ENCODE assay signal across 8 mouse cellular contexts in genomic region chr2:27425161-27425611, GRCm38 (mm10). TPM values are rescaled to one million over a fixed set of nuclear protein-coding genes. Genes with fewer than 3 reads are reported as not detected.
DNase-seq lines count a peak whose midpoint lies in the region; ATAC-seq and TF ChIP-seq lines count a peak whose summit lies in the region.

No protein-coding gene starts in this region.

- no peak for TF ChIP-seq POLR2A in CH12.LX (IDR thresholded peaks at IDR 0.05; ENCODE audit: low read depth, low read length)
- TF ChIP-seq POLR2A in MEL (IDR thresholded peaks at IDR 0.05; ENCODE audit: control insufficient read depth in 1 of 2, insufficient read depth in 1 of 2, low read depth in 1 of 2, low read length in 2 of 2, poor library complexity in 1 of 2), result no peak

- dilution Hi-C loops in CH12.LX (cut with MboI; ENCODE audit: extremely low pct_ligation_motif_present, extremely low pct_unique_long_range_greater_than_20kb, low sequenced_read_pairs), result no loop called here

- no peaks in the 10 kb centered on the region for H3K9me3 ChIP-seq in CH12.LX (replicated peaks; ENCODE audit: low read length)
- H3K9me3 ChIP-seq in MEL (replicated peaks; ENCODE audit: insufficient read depth, low read length), result no peaks in the 10 kb centered on the region
- H3K9me3 ChIP-seq in forebrain, postnatal 0 days (ENCODE audit: low read length), result no peaks in the 10 kb centered on the region
- H3K9me3 ChIP-seq in kidney, postnatal 0 days (replicated peaks; ENCODE audit: low read length), result no peaks in the 10 kb centered on the region

- peak overlapping the region; percentile 89 for H3K4me2 ChIP-seq in CH12.LX (ENCODE audit: insufficient read depth, low read depth, poor library complexity, severe bottlenecking)
- peak overlapping the region; percentile 98 for H3K4me2 ChIP-seq in forebrain, postnatal 0 days (ENCODE audit: low read depth)
- H3K4me2 ChIP-seq in kidney, postnatal 0 days (ENCODE audit: low read length), result peak overlapping the region; percentile 87

- TF ChIP-seq RAD21 in CH12.LX (IDR thresholded peaks at IDR 0.05; ENCODE audit: low read depth, low read length) (no peak), MEL (IDR thresholded peaks at IDR 0.05; ENCODE audit: low read depth, low read length) (no peak)

- peak overlapping the region; percentile 10; the same call in 1 of the 2 replicates for H3K27ac ChIP-seq in CH12.LX (ENCODE audit: insufficient read depth, low read depth)
- H3K27ac ChIP-seq in MEL (ENCODE audit: control insufficient read depth, low read depth, low read length), result no peak overlapping the region
- H3K27ac ChIP-seq in forebrain, postnatal 0 days (ENCODE audit: low read depth, low read length), result no peak overlapping the region
- H3K27ac ChIP-seq in kidney, postnatal 0 days, result peak overlapping the region; percentile 82

- H3K36me3 ChIP-seq in CH12.LX (replicated peaks in 1 of 2; ENCODE audit: control insufficient read depth in 1 of 2, insufficient read depth in 1 of 2, low read length in 1 of 2), result peaks cover 2 to 33% of the 10 kb centered on the region in 2 experiments
- H3K36me3 ChIP-seq in MEL (ENCODE audit: control insufficient read depth in 1 of 2, insufficient read depth in 2 of 2, low read length in 2 of 2), result peaks cover 0 to 11% of the 10 kb centered on the region in 2 experiments; a peak in 1 of 4 replicates
- no peaks in the 10 kb centered on the region for H3K36me3 ChIP-seq in forebrain, postnatal 0 days (ENCODE audit: insufficient read depth)
- H3K36me3 ChIP-seq in kidney, postnatal 0 days (ENCODE audit: insufficient read depth, low read length), result no peaks in the 10 kb centered on the region

- 1% methylated on average over 20 of the region's 20 CpGs for WGBS in forebrain, postnatal 0 days
- WGBS in kidney, postnatal 0 days, result under 1% methylated on average over 20 of the region's 20 CpGs

- H3K9ac ChIP-seq in CH12.LX (ENCODE audit: insufficient read depth, low read depth) (peak overlapping the region; percentile 92), MEL (ENCODE audit: control insufficient read depth, low read depth, low read length, poor library complexity, severe bottlenecking) (peak overlapping the region; percentile 87)
- H3K9ac ChIP-seq in forebrain, postnatal 0 days, result peak overlapping the region; percentile 77
- H3K9ac ChIP-seq in kidney, postnatal 0 days (ENCODE audit: low read depth, low read length), result peak overlapping the region; percentile 80; the same call in 1 of the 2 replicates

- TF ChIP-seq CTCF in CH12.LX (conservative IDR thresholded peaks at IDR 0.05 in 1 of 2, IDR thresholded peaks at IDR 0.05 in 1 of 2; ENCODE audit: low read depth in 2 of 2, low read length in 2 of 2), result no peak
- TF ChIP-seq CTCF in MEL (IDR thresholded peaks at IDR 0.05 in 2 of 3, conservative IDR thresholded peaks at IDR 0.05 in 1 of 3; ENCODE audit: control insufficient read depth in 1 of 3, insufficient read depth in 1 of 3, low read depth in 2 of 3, low read length in 3 of 3, poor library complexity in 1 of 3, severe bottlenecking in 1 of 3), result no peak
- no peak for TF ChIP-seq CTCF in forebrain, postnatal 0 days (IDR thresholded peaks at IDR 0.05; ENCODE audit: low read depth)
- no peak for TF ChIP-seq CTCF in kidney, postnatal 0 days (IDR thresholded peaks at IDR 0.05; ENCODE audit: low read depth)

- no peaks in the 10 kb centered on the region for H3K27me3 ChIP-seq in CH12.LX (replicated peaks)
- no peaks in the 10 kb centered on the region for H3K27me3 ChIP-seq in MEL (ENCODE audit: control insufficient read depth in 1 of 2, insufficient read depth in 2 of 2, low read length in 2 of 2)
- no peaks in the 10 kb centered on the region for H3K27me3 ChIP-seq in forebrain, postnatal 0 days (ENCODE audit: insufficient read depth, low read length)
- H3K27me3 ChIP-seq in kidney, postnatal 0 days (ENCODE audit: insufficient read depth, low read length), result no peaks in the 10 kb centered on the region

- H3K4me3 ChIP-seq in CH12.LX (replicated peaks in 1 of 3; ENCODE audit: low read depth in 2 of 3, low read length in 2 of 3, poor library complexity in 1 of 3) (peak overlapping the region; percentile 85 to 98 (median 91)), MEL (ENCODE audit: control insufficient read depth in 1 of 2, insufficient read depth in 1 of 2, low read depth in 2 of 2, low read length in 2 of 2) (peak overlapping the region; percentile 67 to 88)
- H3K4me3 ChIP-seq in forebrain, postnatal 0 days (ENCODE audit: low read depth, low read length), result peak overlapping the region; percentile 86
- H3K4me3 ChIP-seq in kidney, postnatal 0 days (replicated peaks; ENCODE audit: low read depth, low read length), result peak overlapping the region; percentile 77

- no peak for TF ChIP-seq EP300 in CH12.LX (IDR thresholded peaks at IDR 0.05; ENCODE audit: low read length)
- TF ChIP-seq EP300 in MEL (IDR thresholded peaks at IDR 0.05; ENCODE audit: low read depth in 1 of 2, low read length in 2 of 2), result no peak

- no peak for ATAC-seq in forebrain, postnatal 0 days
- ATAC-seq in kidney, postnatal 0 days (replicated peaks; ENCODE audit: low FRiP score, low read depth), result no peak

- H3K4me1 ChIP-seq in CH12.LX (ENCODE audit: control insufficient read depth in 1 of 2, insufficient read depth in 2 of 2) (peaks cover 24 to 49% of the 10 kb centered on the region in 2 experiments), MEL (ENCODE audit: control insufficient read depth in 1 of 2, insufficient read depth in 2 of 2, low read length in 2 of 2) (peaks cover 3 to 12% of the 10 kb centered on the region in 2 experiments)
- H3K4me1 ChIP-seq in forebrain, postnatal 0 days (ENCODE audit: insufficient read depth), result peaks cover 29% of the 10 kb centered on the region
- 0 out of 2 replicates have a peak, but pooled peaks cover 15% of the 10 kb centered on the region for H3K4me1 ChIP-seq in kidney, postnatal 0 days (replicated peaks; ENCODE audit: insufficient read depth, low read length)

- H3K79me2 ChIP-seq in CH12.LX (replicated peaks; ENCODE audit: control insufficient read depth, extremely low read depth, insufficient read depth, poor library complexity, severe bottlenecking), result peaks cover 66% of the 10 kb centered on the region
- H3K79me2 ChIP-seq in MEL (ENCODE audit: control insufficient read depth, insufficient read depth, low read length, poor library complexity), result peaks cover 15% of the 10 kb centered on the region

- in situ Hi-C loops in CH12.LX (cut with MboI; ENCODE audit: low pct_ligation_motif_present, low pct_unique_long_range_greater_than_20kb, low sequenced_read_pairs), result loop anchor here (25.0 kb wide), 1 partner anchor 338 kb away; the partner anchor contains the start of gene Adamtsl2

- DNase-seq in CH12.LX (ENCODE audit: extremely low read depth) (no peak), MEL (ENCODE audit: low read depth, low spot score) (peak; percentile 19)
- no peak for DNase-seq in forebrain, postnatal 0 days
- peak; percentile 78 for DNase-seq in kidney, postnatal 0 days (ENCODE audit: low spot score)
- DNase-seq in mesoderm, embryonic 11.5 days (ENCODE audit: low read depth, low spot score), result peak; percentile 73
- DNase-seq in frontal cortex, postnatal 14 days (ENCODE audit: low spot score in 2 of 2), result no peak
- no peak for DNase-seq in layer of hippocampus, postnatal 36 days
- DNase-seq in left cerebral cortex, adult 11 months (ENCODE audit: low spot score), result no peak

TF ChIP-seq in CH12.LX, 34 proteins besides CTCF, POLR2A, EP300 and RAD21:
- TF ChIP-seq SIN3A (IDR thresholded peaks at IDR 0.05; ENCODE audit: low read length) (peak; percentile 31; the same call in 1 of the 2 replicates), CHD1 (IDR thresholded peaks at IDR 0.05; ENCODE audit: low read depth, low read length) (no peak)

TF ChIP-seq in MEL, 35 proteins besides CTCF, POLR2A, EP300 and RAD21:
- no peak for TF ChIP-seq E2F4 (IDR thresholded peaks at IDR 0.05; ENCODE audit: borderline replicate concordance, low read depth, low read length)

RNA-seq across cellular contexts. Expression of gene Vav2, which starts 1.6 kb away (rescaled TPM):
- total RNA-seq in CH12.LX (2012; rRNA removed), result 46.6 and 48.5 TPM in 2 replicates
- 31.5 and 31.7 TPM in 2 replicates for total RNA-seq in CH12.LX (2014; rRNA removed)
- polyA plus RNA-seq in CH12.LX (2012; ENCODE audit: insufficient read length, low read depth), result 46.8 and 47.3 TPM in 2 replicates
- 7.4 and 8.8 TPM in 2 replicates for total RNA-seq in MEL (2012; rRNA removed)
- 10 to 100 TPM in 1 of 2 experiments, not detected in 1; 15.9 TPM for polyA plus RNA-seq in MEL (2012; ENCODE audit: insufficient read depth in 1 of 2, insufficient read length in 2 of 2, low read depth in 1 of 2, low replicate concordance in 2 of 2, missing spikeins in 1 of 2)
- 39.3 and 39.6 TPM in 2 replicates for total RNA-seq in forebrain, postnatal 0 days (2014; rRNA removed)
- 4.9 and 7.1 TPM in 2 replicates for polyA plus RNA-seq in forebrain, postnatal 0 days (2015; fragmentation: Nextera tagmentation; extraction: Ambion mirVana)
- 4.7 and 5.6 TPM in 2 replicates for polyA plus RNA-seq in kidney, postnatal 0 days (2015; fragmentation: Nextera tagmentation; extraction: Ambion mirVana)
- 10 to 100 TPM; 11.2 to 11.5 TPM for total RNA-seq in layer of hippocampus, postnatal 36 days (2021)

RNA-seq across cellular contexts. Expression of gene Brd3os, which starts 16.9 kb away (rescaled TPM):
- total RNA-seq in CH12.LX (2012; rRNA removed) (0.92 and 2.1 TPM in 2 replicates), CH12.LX (2014; rRNA removed) (0.74 and 1.2 TPM in 2 replicates), MEL (2012; rRNA removed) (0.31 and 0.72 TPM in 2 replicates)
- polyA plus RNA-seq in CH12.LX (2012; ENCODE audit: insufficient read length, low read depth) (1.2 and 1.8 TPM in 2 replicates), MEL (2012; ENCODE audit: insufficient read depth in 1 of 2, insufficient read length in 2 of 2, low read depth in 1 of 2, low replicate concordance in 2 of 2, missing spikeins in 1 of 2) (1 to 10 TPM in 1 of 2 experiments, not detected in 1; 2.9 TPM)
- total RNA-seq in forebrain, postnatal 0 days (2014; rRNA removed), result 30.9 and 33.9 TPM in 2 replicates
- polyA plus RNA-seq in forebrain, postnatal 0 days (2015; fragmentation: Nextera tagmentation; extraction: Ambion mirVana), result 43.7 and 44.1 TPM in 2 replicates
- polyA plus RNA-seq in kidney, postnatal 0 days (2015; fragmentation: Nextera tagmentation; extraction: Ambion mirVana), result 10.2 TPM in 2 replicates
- total RNA-seq in layer of hippocampus, postnatal 36 days (2021), result 10 to 100 TPM; 22.6 to 24.0 TPM

Comparison
In these comparisons a context has a peak if more than half of its experiments do, and no peak if none do; other contexts are left out.
1. DNase-seq: peak in MEL (single experiment), kidney, postnatal 0 days (single experiment) and mesoderm, embryonic 11.5 days (single experiment); none in CH12.LX (single experiment), forebrain, postnatal 0 days (single experiment), frontal cortex, postnatal 14 days (0 of 2), layer of hippocampus, postnatal 36 days (0 of 2) and left cerebral cortex, adult 11 months (single experiment).
2. H3K27ac ChIP-seq: peak in CH12.LX (single experiment) and kidney, postnatal 0 days (single experiment); none in MEL (single experiment) and forebrain, postnatal 0 days (single experiment).
3. RNA of gene Brd3os, which starts 16.9 kb away (total RNA-seq): 30.9 to 33.9 TPM in forebrain, postnatal 0 days and 22.6 to 24.0 TPM in layer of hippocampus, postnatal 36 days; 0.74 to 2.1 TPM in CH12.LX and 0.31 to 0.72 TPM in MEL; every median in the first group is over 4 times any median in the second.
4. Of the 35 proteins assayed by ChIP-seq in both MEL and CH12.LX: peak only in MEL: none; only in CH12.LX: SIN3A; in both: none; in neither: 34.
5. Peak in every context shown above with its lines, with median percentiles within 50 percentile points of each other: H3K4me2 ChIP-seq, H3K4me3 ChIP-seq and H3K9ac ChIP-seq.